Mouse (Mus musculus) lung, postnatal 25 days (tissue): ENCODE measurements around the gene Rab10.

ENCODE experiments used
- DNase-seq: peaks from one replicate; pipeline ENCODE4 v3.0.0; 2022; ENCODE audit warnings: low spot score

The Rab10 gene

DNA sequence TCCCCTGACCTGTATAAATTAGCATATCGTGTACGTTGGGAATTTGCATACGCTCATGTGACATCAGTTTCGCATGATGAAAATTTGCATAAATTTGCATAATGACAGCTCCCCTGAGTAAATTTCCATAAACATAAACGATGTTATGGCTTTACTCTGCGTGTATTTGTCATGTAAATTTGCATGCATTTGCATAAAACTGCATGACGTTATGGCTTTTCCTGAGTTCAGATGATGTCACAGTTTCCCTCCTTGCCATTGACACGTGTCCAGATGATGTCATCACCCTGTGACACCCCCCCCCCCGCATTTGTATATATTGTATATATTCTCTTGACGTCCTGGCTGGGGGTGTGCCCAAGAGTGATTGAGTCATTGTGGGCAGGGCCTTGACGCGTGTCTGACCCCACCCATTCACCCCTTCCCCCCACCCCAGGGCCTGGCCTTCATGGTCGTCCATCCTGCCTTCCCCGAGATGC is 73.6 kb downstream of the Rab10 start:
- no peak for DNase-seq

DNA sequence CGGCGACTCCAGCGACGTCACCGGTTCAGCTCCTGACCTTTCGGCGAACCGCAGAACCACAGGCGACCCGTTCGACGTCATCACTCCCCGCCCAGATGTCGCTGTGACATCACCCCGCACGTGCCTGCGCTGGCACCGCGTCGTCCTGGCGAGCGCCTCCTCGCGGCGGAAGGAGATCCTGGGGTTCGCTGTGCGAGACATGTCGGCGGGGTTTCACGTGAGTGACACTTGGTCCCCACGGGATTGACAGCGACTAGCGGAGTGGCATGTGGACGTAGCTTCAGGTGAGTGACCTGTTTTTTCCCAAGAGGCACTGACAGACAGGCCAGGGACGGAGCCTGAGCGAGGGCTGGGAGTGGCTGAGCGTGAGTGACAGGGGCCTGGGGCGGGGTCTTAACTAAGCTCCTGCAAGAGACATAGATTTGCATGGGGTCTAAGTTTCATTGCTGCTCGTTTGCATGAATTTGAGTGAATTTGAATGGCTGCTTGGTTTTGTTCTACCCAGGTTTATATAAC is 74.1 kb downstream of the Rab10 start:
- DNase-seq: peak; percentile 93

DNA sequence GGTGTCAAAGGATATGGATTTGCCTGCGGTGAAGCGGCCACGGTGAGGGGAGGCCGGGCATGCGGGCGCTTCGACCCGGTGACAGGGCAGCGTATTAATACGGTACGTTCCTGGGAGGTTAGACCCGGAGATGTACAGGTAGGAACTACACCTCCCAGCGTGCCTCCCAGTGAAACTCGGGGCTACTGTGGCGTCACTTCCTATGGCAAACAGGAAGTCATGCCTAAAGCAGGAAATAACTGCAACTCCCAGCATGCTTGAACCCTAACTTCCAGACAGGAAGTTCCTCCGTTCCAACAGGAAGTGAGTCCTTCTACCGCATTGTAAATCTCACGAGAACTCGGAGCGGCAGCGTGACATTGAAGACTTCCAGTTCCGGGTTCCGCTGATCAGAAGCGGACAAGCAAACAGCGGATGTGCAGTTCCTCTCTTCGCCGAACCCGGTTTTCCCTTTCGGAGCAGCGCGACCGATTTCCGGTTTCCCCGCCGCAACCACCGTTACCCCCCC is 74.6 kb downstream of the Rab10 start:
- peak; percentile 99 for DNase-seq

DNA sequence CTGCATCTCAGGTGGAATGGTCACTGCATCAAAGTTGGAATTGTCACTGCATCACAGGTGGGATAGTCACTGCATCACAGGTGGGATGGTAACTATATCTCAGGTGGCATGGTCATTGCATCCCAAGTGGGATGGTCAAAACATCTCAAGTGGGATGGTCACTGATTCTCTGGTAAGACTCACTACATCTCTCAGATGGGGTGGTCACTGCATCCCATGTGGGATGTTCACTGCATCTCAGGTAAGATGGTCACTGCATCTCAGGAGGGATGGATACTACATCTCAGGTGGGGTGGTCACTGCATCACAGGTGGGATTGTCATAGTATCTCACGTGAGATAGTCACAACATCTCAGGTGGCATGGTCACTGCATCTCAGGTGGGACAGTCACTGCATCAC is 75.7 kb downstream of the Rab10 start:
- DNase-seq: no peak

DNA sequence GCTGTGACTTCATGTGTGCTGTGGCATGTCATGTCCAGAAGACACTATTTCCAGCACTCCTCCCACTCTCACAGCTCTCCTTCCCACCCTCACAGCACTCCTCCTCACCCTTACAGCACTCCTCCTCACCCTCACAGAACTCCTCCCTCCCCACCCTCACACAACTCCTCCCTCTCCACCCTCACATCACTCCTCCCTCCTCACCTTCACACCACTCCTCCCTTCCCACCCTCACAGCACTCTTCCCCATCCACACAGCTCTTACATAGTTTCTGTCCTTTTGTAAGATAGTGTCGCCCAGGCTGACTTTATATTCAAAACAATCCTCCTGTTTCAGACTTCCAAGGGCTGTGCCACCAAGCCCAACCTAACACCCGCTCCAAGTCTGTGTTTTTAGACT is 86.4 kb downstream of the Rab10 start:
- no peak for DNase-seq

DNA sequence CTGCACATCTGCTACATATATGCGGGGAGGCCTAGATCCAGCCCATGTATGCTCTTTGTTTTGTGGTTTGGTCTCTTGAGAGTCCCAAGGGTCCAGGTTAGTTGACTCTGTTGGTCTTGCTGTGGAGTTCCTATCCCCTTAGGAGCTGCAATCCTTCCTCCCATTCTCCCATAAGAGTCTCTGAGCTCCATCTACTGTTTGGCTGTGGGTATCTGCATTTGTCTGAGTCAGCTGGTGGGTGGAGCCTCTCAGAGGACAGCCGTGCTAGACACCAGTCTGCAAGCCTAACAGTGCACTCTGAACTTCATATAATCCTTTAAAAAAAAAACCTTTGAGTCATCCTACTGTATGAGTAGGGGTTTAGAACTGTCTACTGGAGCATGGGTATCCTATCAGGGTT is 99.6 kb downstream of the Rab10 start:
- no peak for DNase-seq

DNA sequence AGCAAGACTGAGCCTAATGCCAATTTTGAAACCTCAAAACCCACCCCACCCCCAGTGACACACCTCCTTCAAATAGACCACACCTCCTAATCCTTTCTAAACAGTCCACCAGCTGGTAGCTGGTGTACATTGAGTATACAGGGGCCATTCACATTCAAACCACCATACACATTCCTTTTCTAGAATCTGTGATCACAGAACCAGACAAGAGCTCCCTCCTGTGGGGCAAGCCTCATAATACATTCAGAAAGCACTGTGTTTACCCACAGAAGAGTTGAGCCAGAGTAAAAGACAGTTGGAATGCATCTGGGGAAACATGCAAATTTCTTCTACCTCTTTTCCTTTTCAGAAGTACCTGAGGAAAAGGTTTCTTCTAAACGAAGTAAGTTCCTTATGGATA is 100.6 kb downstream of the Rab10 start:
- DNase-seq: no peak
